Mouse (Mus musculus): ENCODE measurements around the gene C1ql3. TPM values are rescaled to one million over a fixed set of nuclear protein-coding genes. Genes with fewer than 3 reads are reported as not detected.

Gene C1ql3
- 4.0 and 4.2 TPM in 2 replicates for polyA plus RNA-seq (2015; fragmentation: Nextera tagmentation; extraction: Ambion mirVana)

GRCm38 (mm10) chr2:13011472-13011871 lies at the start of gene C1ql3:
Gene C1ql3, minus strand, starts transcription at chr2:13011806.
- Histone ChIP-seq H3K36me3 (no peaks in the 10 kb centered on the region), H3K4me3 (replicated peaks) (peak within 1 kb of the TSS; percentile 56), H3K27ac (replicated peaks) (peak within 1 kb of the TSS; percentile 60; the same call in 1 of the 2 replicates), H3K4me1 (peaks cover 31% of the 10 kb centered on the region), H3K4me2 (peak within 1 kb of the TSS; percentile 100), H3K9ac (replicated peaks) (peak within 1 kb of the TSS; percentile 51), H3K9me3 (replicated peaks) (no peaks in the 10 kb centered on the region), H3K27me3 (replicated peaks) (peaks cover 43% of the 10 kb centered on the region)
- WGBS: 1% methylated on average over 19 of the region's 19 CpGs
- peak; percentile 34; the same call in 1 of the 2 replicates for ATAC-seq (ENCODE audit: low FRiP score)

GRCm38 (mm10) chr2:13060426-13061170 lies 49.0 kb upstream of the C1ql3 start:
- H3K27ac ChIP-seq (replicated peaks): no peak overlapping the region
- WGBS: 93% methylated on average over 5 of the region's 5 CpGs
- no peaks in the 10 kb centered on the region for H3K4me1 ChIP-seq
- no peak overlapping the region for H3K4me2 ChIP-seq
- H3K4me3 ChIP-seq (replicated peaks): no peak overlapping the region
- H3K27me3 ChIP-seq (replicated peaks): no peaks in the 10 kb centered on the region
- H3K9me3 ChIP-seq (replicated peaks): no peaks in the 10 kb centered on the region
- no peaks in the 10 kb centered on the region for H3K36me3 ChIP-seq
- ATAC-seq (ENCODE audit: low FRiP score): no peak
- H3K9ac ChIP-seq (replicated peaks): no peak overlapping the region

GRCm38 (mm10) chr2:13048649-13049048 lies 37.0 kb upstream of the C1ql3 start:
- H3K4me2 ChIP-seq: no peak overlapping the region
- no peaks in the 10 kb centered on the region for H3K27me3 ChIP-seq (replicated peaks)
- H3K9me3 ChIP-seq (replicated peaks): no peaks in the 10 kb centered on the region
- H3K27ac ChIP-seq (replicated peaks): no peak overlapping the region
- 88% methylated on average over 6 of the region's 6 CpGs for WGBS
- H3K4me1 ChIP-seq: no peaks in the 10 kb centered on the region
- H3K36me3 ChIP-seq: no peaks in the 10 kb centered on the region
- ATAC-seq (ENCODE audit: low FRiP score): no peak
- no peak overlapping the region for H3K4me3 ChIP-seq (replicated peaks)
- H3K9ac ChIP-seq (replicated peaks): no peak overlapping the region

- no peaks in the 10 kb centered on the region for H3K27me3 ChIP-seq (replicated peaks)
- ATAC-seq (ENCODE audit: low FRiP score): no peak
- no peak overlapping the region for H3K4me2 ChIP-seq
- H3K27ac ChIP-seq (replicated peaks): no peak overlapping the region
- no peaks in the 10 kb centered on the region for H3K4me1 ChIP-seq
- H3K9me3 ChIP-seq (replicated peaks): no peaks in the 10 kb centered on the region
- H3K9ac ChIP-seq (replicated peaks): no peak overlapping the region
- WGBS: 86% methylated on average over 4 of the region's 4 CpGs
- no peak overlapping the region for H3K4me3 ChIP-seq (replicated peaks)
- H3K36me3 ChIP-seq: no peaks in the 10 kb centered on the region
Observed at GRCm38 (mm10) chr2:13044555-13044954, 32.9 kb upstream of the C1ql3 start.

GRCm38 (mm10) chr2:13039785-13040184 lies 28.2 kb upstream of the C1ql3 start:
- Histone ChIP-seq H3K27me3 (replicated peaks) (no peaks in the 10 kb centered on the region), H3K9me3 (replicated peaks) (no peaks in the 10 kb centered on the region), H3K9ac (replicated peaks) (no peak overlapping the region), H3K4me3 (replicated peaks) (no peak overlapping the region), H3K4me2 (no peak overlapping the region), H3K27ac (replicated peaks) (no peak overlapping the region), H3K4me1 (no peaks in the 10 kb centered on the region), H3K36me3 (no peaks in the 10 kb centered on the region)
- 97% methylated on average over 4 of the region's 4 CpGs for WGBS
- ATAC-seq (ENCODE audit: low FRiP score): no peak

- H3K27me3 ChIP-seq (replicated peaks): no peaks in the 10 kb centered on the region
- WGBS: 87% methylated on average over 3 of the region's 3 CpGs
- no peak overlapping the region for H3K27ac ChIP-seq (replicated peaks)
- H3K9me3 ChIP-seq (replicated peaks): no peaks in the 10 kb centered on the region
- H3K36me3 ChIP-seq: no peaks in the 10 kb centered on the region
- no peak overlapping the region for H3K4me2 ChIP-seq
- H3K9ac ChIP-seq (replicated peaks): no peak overlapping the region
- no peak for ATAC-seq (ENCODE audit: low FRiP score)
- H3K4me3 ChIP-seq (replicated peaks): no peak overlapping the region
- no peaks in the 10 kb centered on the region for H3K4me1 ChIP-seq
Observed at GRCm38 (mm10) chr2:13038772-13039171, 27.2 kb upstream of the C1ql3 start.

GRCm38 (mm10) chr2:13018861-13019260 lies 7.3 kb upstream of the C1ql3 start:
- Histone ChIP-seq H3K36me3 (no peaks in the 10 kb centered on the region), H3K4me2 (no peak overlapping the region), H3K27ac (replicated peaks) (no peak overlapping the region), H3K27me3 (replicated peaks) (peaks cover under 1% of the 10 kb centered on the region; the same call in 1 of the 2 replicates), H3K4me3 (replicated peaks) (no peak overlapping the region), H3K9ac (replicated peaks) (no peak overlapping the region), H3K9me3 (replicated peaks) (no peaks in the 10 kb centered on the region), H3K4me1 (no peaks in the 10 kb centered on the region)
- no peak for ATAC-seq (ENCODE audit: low FRiP score)
- 85% methylated on average over 1 of the region's 1 CpGs for WGBS

GRCm38 (mm10) chr2:13018382-13018781 lies 6.8 kb upstream of the C1ql3 start:
- no peaks in the 10 kb centered on the region for H3K4me1 ChIP-seq
- no peak overlapping the region for H3K27ac ChIP-seq (replicated peaks)
- no peaks in the 10 kb centered on the region for H3K36me3 ChIP-seq
- no peak for ATAC-seq (ENCODE audit: low FRiP score)
- peaks cover 5% of the 10 kb centered on the region for H3K27me3 ChIP-seq (replicated peaks)
- no peak overlapping the region for H3K4me3 ChIP-seq (replicated peaks)
- no peak overlapping the region for H3K4me2 ChIP-seq
- no peak overlapping the region for H3K9ac ChIP-seq (replicated peaks)
- 34% methylated on average over 5 of the region's 5 CpGs for WGBS
- no peaks in the 10 kb centered on the region for H3K9me3 ChIP-seq (replicated peaks)

GRCm38 (mm10) chr2:13011973-13012372 lies 367 bp upstream of the C1ql3 start:
- Histone ChIP-seq H3K36me3 (no peaks in the 10 kb centered on the region), H3K27me3 (replicated peaks) (peaks cover 43% of the 10 kb centered on the region), H3K9me3 (replicated peaks) (no peaks in the 10 kb centered on the region), H3K4me3 (replicated peaks) (peak overlapping the region; percentile 56), H3K4me1 (peaks cover 31% of the 10 kb centered on the region), H3K4me2 (peak overlapping the region; percentile 100), H3K9ac (replicated peaks) (peak overlapping the region; percentile 41; the same call in 1 of the 2 replicates), H3K27ac (replicated peaks) (0 out of 2 replicates have a peak overlapping the region, but pooled peaks have one; percentile 60)
- no peak for ATAC-seq (ENCODE audit: low FRiP score)
- WGBS: 38% methylated on average over 3 of the region's 3 CpGs

- peak overlapping the region; percentile 100 for H3K4me2 ChIP-seq
- H3K36me3 ChIP-seq: no peaks in the 10 kb centered on the region
- H3K9me3 ChIP-seq (replicated peaks): no peaks in the 10 kb centered on the region
- peak overlapping the region; percentile 56 for H3K4me3 ChIP-seq (replicated peaks)
- peak overlapping the region; percentile 10 for H3K27ac ChIP-seq (replicated peaks)
- peak; percentile 63 for ATAC-seq (ENCODE audit: low FRiP score)
- peaks cover 43% of the 10 kb centered on the region for H3K27me3 ChIP-seq (replicated peaks)
- H3K4me1 ChIP-seq: peaks cover 31% of the 10 kb centered on the region
- under 1% methylated on average over 72 of the region's 75 CpGs for WGBS
- H3K9ac ChIP-seq (replicated peaks): peak overlapping the region; percentile 51
Observed at GRCm38 (mm10) chr2:13010460-13011341, 905 bp downstream of the C1ql3 start.

- H3K4me3 ChIP-seq (replicated peaks): peak overlapping the region; percentile 56
- 1% methylated on average over 31 of the region's 31 CpGs for WGBS
- H3K27ac ChIP-seq (replicated peaks): peak overlapping the region; percentile 10
- H3K4me2 ChIP-seq: peak overlapping the region; percentile 100
- peaks cover 43% of the 10 kb centered on the region for H3K27me3 ChIP-seq (replicated peaks)
- ATAC-seq (ENCODE audit: low FRiP score): peak; percentile 51
- H3K9me3 ChIP-seq (replicated peaks): no peaks in the 10 kb centered on the region
- H3K9ac ChIP-seq (replicated peaks): peak overlapping the region; percentile 51
- peaks cover 31% of the 10 kb centered on the region for H3K4me1 ChIP-seq
- no peaks in the 10 kb centered on the region for H3K36me3 ChIP-seq
Observed at GRCm38 (mm10) chr2:13010030-13010459, 1.6 kb downstream of the C1ql3 start.

All from neural tube, embryonic 15.5 days (tissue).